Mouse (Mus musculus) CH12.LX (cell line): Measurements from ENCODE around the gene Hnrnpa2b1. TPM values are rescaled to one million over a fixed set of nuclear protein-coding genes. Genes with fewer than 3 reads are reported as not detected.

Experiments
- DNase-seq: peaks from one replicate; pipeline ENCODE4 v3.0.0-alpha.2; 2013; ENCODE audit errors: extremely low read depth
- H3K27ac ChIP-seq: 2 replicates; pipeline ENCODE4 v1.5.1; 2012; ENCODE audit warnings: low read depth, mild to moderate bottlenecking, control low read depth, moderate library complexity; ENCODE audit not compliant: insufficient read depth
- H3K27me3 ChIP-seq: replicated peaks from 2 replicates; pipeline ENCODE3; 2012; ENCODE audit warnings: inconsistent platforms
- H3K36me3 ChIP-seq, 2 experiments: replicated peaks in 1 of 2; 2 replicates each; pipeline versions ENCODE3 to v1.6.1; 2012; ENCODE audit warnings: inconsistent platforms in 1 of 2, low read length in 1 of 2, mild to moderate bottlenecking in 1 of 2, mixed read lengths in 1 of 2, moderate library complexity in 1 of 2; ENCODE audit not compliant: control insufficient read depth in 1 of 2, insufficient read depth in 1 of 2
- H3K4me1 ChIP-seq, 2 experiments: 2 replicates each; pipeline ENCODE4 v1.6.1; 2012; ENCODE audit warnings: inconsistent platforms in 1 of 2, moderate library complexity in 1 of 2; ENCODE audit not compliant: insufficient read depth in 2 of 2, control insufficient read depth in 1 of 2
- H3K4me2 ChIP-seq: 2 replicates; pipeline ENCODE4 v1.6.1; 2012; ENCODE audit warnings: low read depth, mild to moderate bottlenecking, control low read depth; ENCODE audit not compliant: poor library complexity, insufficient read depth, severe bottlenecking
- H3K4me3 ChIP-seq, 3 experiments: fragments of 150-350 bp in 1 of 3; sonication (generic) in 1 of 3; replicated peaks in 1 of 3; 2 replicates each; pipeline versions ENCODE3 to v1.5.1; 2011 to 2012; ENCODE audit warnings: low read depth in 2 of 3, low read length in 2 of 3, mild to moderate bottlenecking in 2 of 3, moderate library complexity in 2 of 3, control low read depth in 1 of 3, improper control_type of control experiment in 1 of 3, inconsistent platforms in 1 of 3, mixed read lengths in 1 of 3; ENCODE audit not compliant: poor library complexity in 1 of 3
- H3K79me2 ChIP-seq: replicated peaks from 2 replicates; pipeline ENCODE4 v1.6.1; 2012; ENCODE audit warnings: mild to moderate bottlenecking, moderate library complexity; ENCODE audit not compliant: control insufficient read depth, poor library complexity, insufficient read depth, severe bottlenecking; ENCODE audit errors: extremely low read depth
- H3K9ac ChIP-seq: 2 replicates; pipeline ENCODE4 v1.6.1; 2012; ENCODE audit warnings: low read depth, mild to moderate bottlenecking, control low read depth, moderate library complexity; ENCODE audit not compliant: insufficient read depth
- H3K9me3 ChIP-seq: replicated peaks from 2 replicates; pipeline ENCODE3; 2012; ENCODE audit warnings: low read length, inconsistent platforms, mixed read lengths
- CHD1 ChIP-seq: IDR thresholded peaks from 2 replicates; pipeline ENCODE4 v1.6.1; 2012; ENCODE audit warnings: low read depth, low read length, improper control_type of control experiment, inconsistent platforms
- CTCF ChIP-seq, 2 experiments: IDR thresholded peaks in 1 of 2; conservative IDR thresholded peaks in 1 of 2; 2 replicates each; pipeline ENCODE4 v1.5.1; 2011 to 2012; ENCODE audit warnings: low read depth in 2 of 2, low read length in 2 of 2, improper control_type of control experiment in 1 of 2, inconsistent platforms in 1 of 2, mild to moderate bottlenecking in 1 of 2, moderate library complexity in 1 of 2
- E2F4 ChIP-seq: IDR thresholded peaks from 2 replicates; pipeline ENCODE4 v1.6.1; 2011; ENCODE audit warnings: low read depth, low read length, improper control_type of control experiment; ENCODE audit not compliant: insufficient replicate concordance
- ELF1 ChIP-seq: IDR thresholded peaks from 2 replicates; pipeline ENCODE4 v1.6.1; 2014; ENCODE audit warnings: low read depth, mild to moderate bottlenecking, inconsistent platforms, low read length, improper control_type of control experiment
- ETS1 ChIP-seq: conservative IDR thresholded peaks from 2 replicates; pipeline ENCODE4 v1.6.1; 2012; ENCODE audit warnings: low read depth, mild to moderate bottlenecking, inconsistent platforms, low read length, improper control_type of control experiment, moderate library complexity
- IRF4 ChIP-seq: IDR thresholded peaks from 2 replicates; pipeline ENCODE4 v1.6.1; 2014; ENCODE audit warnings: low read depth, mild to moderate bottlenecking, inconsistent platforms, low read length, improper control_type of control experiment
- JUN ChIP-seq: IDR thresholded peaks from 2 replicates; pipeline ENCODE4 v1.6.1; 2011; ENCODE audit warnings: low read depth, mild to moderate bottlenecking, low read length, improper control_type of control experiment, moderate library complexity; ENCODE audit not compliant: insufficient read depth
- JUND ChIP-seq: conservative IDR thresholded peaks from 2 replicates; pipeline ENCODE4 v1.6.1; 2011; ENCODE audit warnings: low read depth, low read length, improper control_type of control experiment
- MAFK ChIP-seq: IDR thresholded peaks from 2 replicates; pipeline ENCODE4 v1.6.1; 2011; ENCODE audit warnings: low read length, improper control_type of control experiment; ENCODE audit not compliant: insufficient replicate concordance
- MEF2A ChIP-seq: IDR thresholded peaks from 2 replicates; pipeline ENCODE4 v1.6.1; 2014; ENCODE audit warnings: low read depth, mild to moderate bottlenecking, inconsistent platforms, low read length, improper control_type of control experiment, borderline replicate concordance
- MYC ChIP-seq: IDR thresholded peaks from 2 replicates; pipeline ENCODE4 v1.6.1; 2011; ENCODE audit warnings: low read depth, mild to moderate bottlenecking, improper control_type of control experiment, low read length
- NRF1 ChIP-seq: IDR thresholded peaks from 2 replicates; pipeline ENCODE4 v1.6.1; 2014; ENCODE audit warnings: low read depth, mild to moderate bottlenecking, inconsistent platforms, low read length, improper control_type of control experiment, moderate library complexity
- POLR2AphosphoS2 ChIP-seq: IDR thresholded peaks from 2 replicates; pipeline ENCODE4 v1.6.1; 2011; ENCODE audit warnings: low read depth, low read length, improper control_type of control experiment
- RAD21 ChIP-seq: IDR thresholded peaks from 2 replicates; pipeline ENCODE4 v1.6.1; 2011; ENCODE audit warnings: low read depth, mild to moderate bottlenecking, low read length, improper control_type of control experiment, moderate library complexity
- RCOR1 ChIP-seq: conservative IDR thresholded peaks from 2 replicates; pipeline ENCODE4 v1.6.1; 2012; ENCODE audit warnings: low read depth, mild to moderate bottlenecking, inconsistent platforms, low read length, improper control_type of control experiment
- SIN3A ChIP-seq: IDR thresholded peaks from 2 replicates; pipeline ENCODE4 v1.6.1; 2012; ENCODE audit warnings: low read length, improper control_type of control experiment, inconsistent platforms
- TBP ChIP-seq: conservative IDR thresholded peaks from 2 replicates; pipeline ENCODE4 v1.6.1; 2011; ENCODE audit warnings: low read depth, low read length, improper control_type of control experiment
- USF2 ChIP-seq: conservative IDR thresholded peaks from 2 replicates; pipeline ENCODE4 v1.6.1; 2011; ENCODE audit warnings: low read depth, low read length, improper control_type of control experiment
- ZKSCAN1 ChIP-seq: IDR thresholded peaks from 2 replicates; pipeline ENCODE4 v1.6.1; 2012; ENCODE audit warnings: low read depth, inconsistent platforms, low read length, improper control_type of control experiment, borderline replicate concordance
- ZNF384 ChIP-seq: IDR thresholded peaks from 2 replicates; pipeline ENCODE4 v1.6.1; 2012; ENCODE audit warnings: low read depth, low read length, improper control_type of control experiment, inconsistent platforms
- dilution Hi-C: fragments of 300-500 bp; cut with MboI; formaldehyde crosslinking; loops from 2 replicates; pipeline ENCODE4 v1.14.3; 2020; ENCODE audit warnings: low sequenced_read_pairs; ENCODE audit not compliant: extremely low pct_unique_long_range_greater_than_20kb, extremely low pct_ligation_motif_present
- in situ Hi-C: fragments of 300-500 bp; cut with MboI; formaldehyde crosslinking; loops from 3 replicates; pipeline ENCODE4 v1.14.3; 2019; ENCODE audit warnings: low sequenced_read_pairs, low pct_ligation_motif_present, low pct_unique_long_range_greater_than_20kb, mixed read lengths
- polyA plus RNA-seq: library from polyadenylated mRNA; unstranded; fragments of >175 nt; gene quantifications from 2 replicates; pipeline ENCODE4 v1.2.1, GENCODE M21; 2012; ENCODE audit warnings: low read depth; ENCODE audit not compliant: insufficient read length
- total RNA-seq, 2 experiments: library from RNA; depleted of rRNA; stranded (reverse); fragments of 300-350 nt in 1 of 2; fragments of >200 nt in 1 of 2; gene quantifications; 2 replicates each; pipeline ENCODE4 v1.2.3; 2012 to 2014

Hnrnpa2b1 gene
- total and polyA plus RNA-seq, 3 experiments: 500 to 1,854 (median 710) TPM

GRCm38 (mm10) chr6:51423466-51424122 lies 46.1 kb downstream of the Hnrnpa2b1 start:
- Histone ChIP-seq H3K9ac (no peak overlapping the region), H3K27ac (no peak overlapping the region), H3K79me2 (no peaks in the 10 kb centered on the region), H3K27me3 (peaks cover 2% of the 10 kb centered on the region), H3K4me2 (no peak overlapping the region), H3K36me3 (no peaks in the 10 kb centered on the region), H3K9me3 (peaks cover 6% of the 10 kb centered on the region), H3K4me1 (0 out of 4 replicates have a peak, but pooled peaks cover 0 to 2% of the 10 kb centered on the region in 2 experiments), H3K4me3 (no peak overlapping the region)
- no peak for DNase-seq
- dilution Hi-C loops: no loop called here
- no peak for TF ChIP-seq RCOR1
- no peak for TF ChIP-seq CHD1
- no peak for TF ChIP-seq ELF1
- no peak for TF ChIP-seq NRF1
- TF ChIP-seq ZNF384: no peak
- no peak for TF ChIP-seq SIN3A
- TF ChIP-seq JUN: no peak
- no peak for TF ChIP-seq RAD21
- TF ChIP-seq MYC: no peak
- no peak for TF ChIP-seq JUND
- TF ChIP-seq ZKSCAN1: no peak
- no peak for TF ChIP-seq USF2
- TF ChIP-seq MAFK: no peak
- TF ChIP-seq CTCF (conservative IDR thresholded peaks at IDR 0.05 in 1 of 2, IDR thresholded peaks at IDR 0.05 in 1 of 2; ENCODE audit: low read depth in 2 of 2, low read length in 2 of 2): no peak
- TF ChIP-seq MEF2A: no peak
- in situ Hi-C loops: no loop called here

GRCm38 (mm10) chr6:51417306-51417936 lies 52.3 kb downstream of the Hnrnpa2b1 start:
- in situ Hi-C loops: no loop called here
- TF ChIP-seq E2F4: no peak
- TF ChIP-seq MYC: no peak
- no peak for TF ChIP-seq POLR2AphosphoS2
- no peak for TF ChIP-seq ETS1
- TF ChIP-seq TBP: no peak
- no peak for TF ChIP-seq IRF4
- no peak for TF ChIP-seq SIN3A
- no peak overlapping the region for H3K4me2 ChIP-seq
- no peak for DNase-seq
- H3K9me3 ChIP-seq: peaks cover 4% of the 10 kb centered on the region
- no peaks in the 10 kb centered on the region for H3K4me1 ChIP-seq
- peaks cover 2% of the 10 kb centered on the region for H3K27me3 ChIP-seq
- no peak overlapping the region for H3K27ac ChIP-seq
- no peaks in the 10 kb centered on the region for H3K36me3 ChIP-seq
- no peaks in the 10 kb centered on the region for H3K79me2 ChIP-seq
- dilution Hi-C loops: no loop called here
- no peak overlapping the region for H3K9ac ChIP-seq
- no peak overlapping the region for H3K4me3 ChIP-seq
